Comparison of ENCODE assay signal across 19 mouse cellular contexts in the genomic region with DNA sequence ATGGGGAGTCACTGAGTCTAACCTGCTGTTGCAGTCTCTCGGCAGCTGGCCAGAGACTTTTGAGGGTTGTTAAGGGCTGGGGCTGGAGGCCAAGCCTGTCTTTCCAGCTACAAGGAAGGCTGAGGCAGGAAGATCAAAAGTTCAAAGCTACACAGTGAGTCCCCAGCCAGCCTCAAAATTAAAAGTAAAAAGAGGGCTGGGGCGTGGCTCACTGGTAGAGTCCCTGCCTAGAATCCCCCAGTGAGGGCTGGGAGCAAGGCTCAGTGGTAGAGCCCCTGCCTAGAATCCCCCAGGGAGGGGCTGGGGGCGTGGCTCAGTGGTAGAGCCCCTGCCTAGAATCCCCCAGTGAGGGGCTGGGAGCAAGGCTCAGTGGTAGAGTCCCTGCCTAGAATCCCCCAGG. TPM values are rescaled to one million over a fixed set of nuclear protein-coding genes. Genes with fewer than 3 reads are reported as not detected.
DNase-seq lines count a peak whose midpoint lies in the region; ATAC-seq and TF ChIP-seq lines count a peak whose summit lies in the region.
"Had no signal": no experiment of that assay in that cellular context is flagged by ENCODE, and none has a peak within 500 bp of the region (broad histone marks: within the 10 kb centered on the region; RNA-seq: fewer than 3 reads in every experiment).

No protein-coding gene starts in this region.

- no peak overlapping the region for H3K9ac ChIP-seq in CH12.LX (ENCODE audit: insufficient read depth, low read depth)
- H3K9ac ChIP-seq in stomach, postnatal 0 days (ENCODE audit: low read length): no peak overlapping the region
- H3K9ac ChIP-seq: embryonic facial prominence, embryonic 12.5 days; forebrain, postnatal 0 days; heart, embryonic 12.5 days; hindbrain, embryonic 12.5 days had no signal

- no peak overlapping the region for H3K4me2 ChIP-seq in CH12.LX (ENCODE audit: insufficient read depth, low read depth, poor library complexity, severe bottlenecking)
- no peak overlapping the region for H3K4me2 ChIP-seq in stomach, postnatal 0 days (replicated peaks; ENCODE audit: low read depth)
- H3K4me2 ChIP-seq: embryonic facial prominence, embryonic 12.5 days; heart, embryonic 12.5 days; hindbrain, embryonic 12.5 days had no signal

- DNase-seq in CH12.LX (ENCODE audit: extremely low read depth): peak; percentile 43
- peak; percentile 85 for DNase-seq in ES-CJ7 (ENCODE audit: low read depth, low spot score)
- peak; percentile 47 for DNase-seq in induced T-regulatory cell, adult 2 months (ENCODE audit: low read depth)
- DNase-seq in stomach, postnatal 0 days (ENCODE audit: low spot score): no peak
- DNase-seq in kidney, postnatal 36 days: no peak
- DNase-seq: adrenal gland, postnatal 14 days; cerebellum, adult 11-12 months; cerebellum, adult 9-10 months; cerebellum, postnatal 25 days; forebrain, postnatal 0 days; gastrocnemius, postnatal 14 days; heart, postnatal 36 days; kidney, adult 11 months had no signal

- H3K27me3 ChIP-seq in CH12.LX (replicated peaks): no peaks in the 10 kb centered on the region
- H3K27me3 ChIP-seq in small intestine, adult 2 months (ENCODE audit: control insufficient read depth, insufficient read depth, low read length): no peaks in the 10 kb centered on the region
- no peaks in the 10 kb centered on the region for H3K27me3 ChIP-seq in stomach, postnatal 0 days (ENCODE audit: control insufficient read depth, insufficient read depth, low read length)
- H3K27me3 ChIP-seq: embryonic facial prominence, embryonic 12.5 days; heart, embryonic 12.5 days; Patski had no signal

- no peaks in the 10 kb centered on the region for H3K79me2 ChIP-seq in CH12.LX (replicated peaks; ENCODE audit: control insufficient read depth, extremely low read depth, insufficient read depth, poor library complexity, severe bottlenecking)

- TF ChIP-seq RAD21 in CH12.LX (IDR thresholded peaks at IDR 0.05; ENCODE audit: low read depth, low read length): no peak

- no peak for TF ChIP-seq EP300 in CH12.LX (IDR thresholded peaks at IDR 0.05; ENCODE audit: low read length)
- TF ChIP-seq EP300 in stomach, postnatal 0 days (optimal IDR thresholded peaks at IDR 0.05): no peak

- no peak for TF ChIP-seq POLR2A in CH12.LX (IDR thresholded peaks at IDR 0.05; ENCODE audit: low read depth, low read length)
- TF ChIP-seq POLR2A in small intestine, adult 2 months (IDR thresholded peaks at IDR 0.05; ENCODE audit: low read depth, low read length): no peak

- H3K36me3 ChIP-seq in CH12.LX (replicated peaks in 1 of 2; ENCODE audit: control insufficient read depth in 1 of 2, insufficient read depth in 1 of 2, low read length in 1 of 2): no peaks in the 10 kb centered on the region
- H3K36me3 ChIP-seq in small intestine, adult 2 months (ENCODE audit: control insufficient read depth, insufficient read depth, low read length): no peaks in the 10 kb centered on the region
- H3K36me3 ChIP-seq in stomach, postnatal 0 days (ENCODE audit: control insufficient read depth, insufficient read depth, low read length): no peaks in the 10 kb centered on the region
- H3K36me3 ChIP-seq: embryonic facial prominence, embryonic 12.5 days; heart, embryonic 12.5 days; hindbrain, embryonic 12.5 days had no signal

- dilution Hi-C loops in CH12.LX (cut with MboI; ENCODE audit: extremely low pct_ligation_motif_present, extremely low pct_unique_long_range_greater_than_20kb, low sequenced_read_pairs): no loop called here

- H3K27ac ChIP-seq in CH12.LX (ENCODE audit: insufficient read depth, low read depth): no peak overlapping the region
- peak overlapping the region; percentile 97 for H3K27ac ChIP-seq in small intestine, adult 2 months (ENCODE audit: insufficient read depth, low read depth, low read length)
- no peak overlapping the region for H3K27ac ChIP-seq in stomach, postnatal 0 days (replicated peaks)
- H3K27ac ChIP-seq: embryonic facial prominence, embryonic 12.5 days; hindbrain, embryonic 12.5 days; hindbrain, postnatal 0 days had no signal

- no peak overlapping the region for H3K4me3 ChIP-seq in CH12.LX (replicated peaks in 1 of 3; ENCODE audit: low read depth in 2 of 3, low read length in 2 of 3, poor library complexity in 1 of 3)
- H3K4me3 ChIP-seq in small intestine, adult 2 months (ENCODE audit: low read depth, low read length): 0 out of 2 replicates have a peak overlapping the region, but pooled peaks have one; percentile 7
- H3K4me3 ChIP-seq in stomach, postnatal 0 days (ENCODE audit: low read depth, low read length): no peak overlapping the region
- H3K4me3 ChIP-seq: embryonic facial prominence, embryonic 12.5 days; heart, embryonic 12.5 days; hindbrain, embryonic 12.5 days had no signal

- H3K4me1 ChIP-seq in CH12.LX (ENCODE audit: control insufficient read depth in 1 of 2, insufficient read depth in 2 of 2): peaks cover 14 to 66% of the 10 kb centered on the region in 2 experiments
- H3K4me1 ChIP-seq in small intestine, adult 2 months (ENCODE audit: control insufficient read depth, insufficient read depth, insufficient read length, low read length): peaks cover 38% of the 10 kb centered on the region
- H3K4me1 ChIP-seq in stomach, postnatal 0 days (replicated peaks; ENCODE audit: control insufficient read depth, insufficient read depth): peaks cover 18% of the 10 kb centered on the region

- 34% methylated on average over 3 of the region's 3 CpGs for whole genome bisulfite sequencing in small intestine, adult 2 months
- 78% methylated on average over 3 of the region's 3 CpGs for WGBS in stomach, postnatal 0 days

- peaks cover 4% of the 10 kb centered on the region for H3K9me3 ChIP-seq in CH12.LX (replicated peaks; ENCODE audit: low read length)
- H3K9me3 ChIP-seq in stomach, postnatal 0 days (ENCODE audit: control insufficient read depth, low read length): no peaks in the 10 kb centered on the region
- H3K9me3 ChIP-seq: embryonic facial prominence, embryonic 12.5 days; heart, embryonic 12.5 days; hindbrain, embryonic 12.5 days had no signal

- ATAC-seq in stomach, postnatal 0 days (ENCODE audit: low FRiP score, low TSS enrichment): no peak
- ATAC-seq: forebrain, postnatal 0 days; hindbrain, postnatal 0 days; Patski had no signal

- in situ Hi-C loops in CH12.LX (cut with MboI; ENCODE audit: low pct_ligation_motif_present, low pct_unique_long_range_greater_than_20kb, low sequenced_read_pairs): no loop called here

- no peak for TF ChIP-seq CTCF in CH12.LX (conservative IDR thresholded peaks at IDR 0.05 in 1 of 2, IDR thresholded peaks at IDR 0.05 in 1 of 2; ENCODE audit: low read depth in 2 of 2, low read length in 2 of 2)
- TF ChIP-seq CTCF in small intestine, adult 2 months (IDR thresholded peaks at IDR 0.05; ENCODE audit: extremely low read depth, insufficient read length, insufficient replicate concordance, low read depth, low read length): no peak
- TF ChIP-seq CTCF in stomach, postnatal 0 days (IDR thresholded peaks at IDR 0.05; ENCODE audit: low read depth): no peak

TF ChIP-seq in CH12.LX, 34 proteins besides CTCF, POLR2A, EP300 and RAD21:
- TF ChIP-seq ZKSCAN1 (IDR thresholded peaks at IDR 0.05; ENCODE audit: borderline replicate concordance, low read depth, low read length): no peak
- no peak for TF ChIP-seq TCF12 (IDR thresholded peaks at IDR 0.05; ENCODE audit: low read depth, low read length)
- no peak for TF ChIP-seq ELF1 (IDR thresholded peaks at IDR 0.05; ENCODE audit: low read depth, low read length)
- no peak for TF ChIP-seq JUND (conservative IDR thresholded peaks at IDR 0.05; ENCODE audit: low read depth, low read length)
- TF ChIP-seq TBP (conservative IDR thresholded peaks at IDR 0.05; ENCODE audit: low read depth, low read length): no peak
- no peak for TF ChIP-seq HCFC1 (IDR thresholded peaks at IDR 0.05; ENCODE audit: low read depth, low read length)
- no peak for TF ChIP-seq MYC (IDR thresholded peaks at IDR 0.05; ENCODE audit: low read depth, low read length)
- no peak for TF ChIP-seq MEF2A (IDR thresholded peaks at IDR 0.05; ENCODE audit: borderline replicate concordance, low read depth, low read length)
- no peak for TF ChIP-seq IRF4 (IDR thresholded peaks at IDR 0.05; ENCODE audit: low read depth, low read length)
- no peak for TF ChIP-seq NELFE (IDR thresholded peaks at IDR 0.05; ENCODE audit: low read depth, low read length)
- no peak for TF ChIP-seq SMC3 (IDR thresholded peaks at IDR 0.05; ENCODE audit: low read depth, low read length)
- no peak for TF ChIP-seq MAZ (IDR thresholded peaks at IDR 0.05; ENCODE audit: low read depth, low read length)
- TF ChIP-seq PAX5 (IDR thresholded peaks at IDR 0.05; ENCODE audit: low read length): no peak
- no peak for TF ChIP-seq MAX (IDR thresholded peaks at IDR 0.05; ENCODE audit: low read length)
- no peak for TF ChIP-seq ETS1 (conservative IDR thresholded peaks at IDR 0.05; ENCODE audit: low read depth, low read length)
- TF ChIP-seq CHD2 (IDR thresholded peaks at IDR 0.05; ENCODE audit: low read length): no peak
- no peak for TF ChIP-seq POLR2AphosphoS2 (IDR thresholded peaks at IDR 0.05; ENCODE audit: low read depth, low read length)
- no peak for TF ChIP-seq SIN3A (IDR thresholded peaks at IDR 0.05; ENCODE audit: low read length)

RNA-seq across cellular contexts. Expression of a gene that starts 17.2 kb away (rescaled TPM):
- 4,756 and 5,246 TPM in 2 replicates for total RNA-seq in CH12.LX (2012; rRNA removed)
- total RNA-seq in CH12.LX (2014; rRNA removed): 3,882 and 4,152 TPM in 2 replicates
- 3,023 and 5,048 TPM in 2 replicates for polyA plus RNA-seq in CH12.LX (2012; ENCODE audit: insufficient read length, low read depth)
- polyA plus RNA-seq in small intestine, adult 2 months (2012; rRNA removed): 4,701 and 11,894 TPM in 2 replicates
- 14,823 and 16,187 TPM in 2 replicates for polyA plus RNA-seq in stomach, postnatal 0 days (2015; fragmentation: Nextera tagmentation; extraction: Ambion mirVana)

RNA-seq across cellular contexts. Expression of a gene that starts 28.6 kb away (rescaled TPM):
- 5.0 and 6.4 TPM in 2 replicates for total RNA-seq in CH12.LX (2012; rRNA removed)
- total RNA-seq in CH12.LX (2014; rRNA removed): 2.3 and 3.7 TPM in 2 replicates
- 5.0 and 5.5 TPM in 2 replicates for polyA plus RNA-seq in CH12.LX (2012; ENCODE audit: insufficient read length, low read depth)
- 17.0 and 28.4 TPM in 2 replicates for polyA plus RNA-seq in small intestine, adult 2 months (2012; rRNA removed)
- 5.0 and 5.3 TPM in 2 replicates for polyA plus RNA-seq in stomach, postnatal 0 days (2015; fragmentation: Nextera tagmentation; extraction: Ambion mirVana)

RNA-seq across cellular contexts. Expression of a gene that starts 36.4 kb away (rescaled TPM):
- 51.7 and 65.3 TPM in 2 replicates for total RNA-seq in CH12.LX (2012; rRNA removed)
- total RNA-seq in CH12.LX (2014; rRNA removed): 18.2 and 19.7 TPM in 2 replicates
- polyA plus RNA-seq in CH12.LX (2012; ENCODE audit: insufficient read length, low read depth): 70.4 and 75.7 TPM in 2 replicates
- polyA plus RNA-seq in small intestine, adult 2 months (2012; rRNA removed): 12.3 and 15.0 TPM in 2 replicates
- 42.0 and 42.7 TPM in 2 replicates for polyA plus RNA-seq in stomach, postnatal 0 days (2015; fragmentation: Nextera tagmentation; extraction: Ambion mirVana)

Comparison
In these comparisons a context has a peak if more than half of its experiments do, and no peak if none do; other contexts are left out.
1. DNase-seq: peak in CH12.LX (single experiment), ES-CJ7 (single experiment) and induced T-regulatory cell, adult 2 months (single experiment); none in stomach, postnatal 0 days (single experiment) and kidney, postnatal 36 days (0 of 2).